Mouse (Mus musculus): ENCODE measurements around the gene Mbd5. TPM values are rescaled to one million over a fixed set of nuclear protein-coding genes. Genes with fewer than 3 reads are reported as not detected.
"Not testable (repeated sequence)": the region's sequence is repeated elsewhere in the genome, so short reads cannot be mapped to it uniquely, and the experiment has no call there.

Gene Mbd5
- polyA plus RNA-seq, 1 experiment from 2014 or later, result 19.2 TPM

GRCm38 (mm10) chr2:49191695-49192094 is 242.4 kb downstream of the Mbd5 start:
- H3K4me3 ChIP-seq (ENCODE audit: low read depth, low read length), result no peak overlapping the region
- no peak for ATAC-seq (replicated peaks; ENCODE audit: insufficient number of reproducible peaks, low FRiP score, low TSS enrichment)
- H3K4me1 ChIP-seq (ENCODE audit: control insufficient read depth, insufficient read depth, low read length), result no peaks in the 10 kb centered on the region
- no peaks in the 10 kb centered on the region for H3K9me3 ChIP-seq (replicated peaks; ENCODE audit: control insufficient read depth, low read length)
- no peaks in the 10 kb centered on the region for H3K27me3 ChIP-seq (ENCODE audit: control insufficient read depth, insufficient read depth, low read length)
- H3K9ac ChIP-seq (ENCODE audit: low read depth, low read length), result no peak overlapping the region
- H3K27ac ChIP-seq (ENCODE audit: low read depth, low read length), result no peak overlapping the region
- no peaks in the 10 kb centered on the region for H3K36me3 ChIP-seq (ENCODE audit: control insufficient read depth, insufficient read depth, low read length)
- WGBS (ENCODE audit: insufficient replicate concordance), result 93% methylated on average over 3 of the region's 3 CpGs
- no peak overlapping the region for H3K4me2 ChIP-seq

GRCm38 (mm10) chr2:49204081-49204480 is 254.8 kb downstream of the Mbd5 start:
- Histone ChIP-seq H3K27ac (ENCODE audit: low read depth, low read length) (no peak overlapping the region), H3K4me1 (ENCODE audit: control insufficient read depth, insufficient read depth, low read length) (no peaks in the 10 kb centered on the region), H3K36me3 (ENCODE audit: control insufficient read depth, insufficient read depth, low read length) (no peaks in the 10 kb centered on the region), H3K4me2 (no peak overlapping the region), H3K9me3 (replicated peaks; ENCODE audit: control insufficient read depth, low read length) (no peaks in the 10 kb centered on the region), H3K27me3 (ENCODE audit: control insufficient read depth, insufficient read depth, low read length) (no peaks in the 10 kb centered on the region), H3K9ac (ENCODE audit: low read depth, low read length) (no peak overlapping the region), H3K4me3 (ENCODE audit: low read depth, low read length) (no peak overlapping the region)
- WGBS (ENCODE audit: insufficient replicate concordance), result 78% methylated on average over 1 of the region's 1 CpGs
- ATAC-seq (replicated peaks; ENCODE audit: insufficient number of reproducible peaks, low FRiP score, low TSS enrichment), result no peak

GRCm38 (mm10) chr2:49205692-49206091 is 256.4 kb downstream of the Mbd5 start:
- not testable (repeated sequence) for H3K4me1 ChIP-seq (ENCODE audit: control insufficient read depth, insufficient read depth, low read length); H3K36me3 ChIP-seq (ENCODE audit: control insufficient read depth, insufficient read depth, low read length); H3K9ac ChIP-seq (ENCODE audit: low read depth, low read length); H3K9me3 ChIP-seq (replicated peaks; ENCODE audit: control insufficient read depth, low read length); H3K4me3 ChIP-seq (ENCODE audit: low read depth, low read length); ATAC-seq (replicated peaks; ENCODE audit: insufficient number of reproducible peaks, low FRiP score, low TSS enrichment); H3K27ac ChIP-seq (ENCODE audit: low read depth, low read length); H3K4me2 ChIP-seq; H3K27me3 ChIP-seq (ENCODE audit: control insufficient read depth, insufficient read depth, low read length)
- WGBS (ENCODE audit: insufficient replicate concordance), result 76% methylated on average over 1 of the region's 1 CpGs

- no peaks in the 10 kb centered on the region for H3K9me3 ChIP-seq (replicated peaks; ENCODE audit: control insufficient read depth, low read length)
- no peaks in the 10 kb centered on the region for H3K36me3 ChIP-seq (ENCODE audit: control insufficient read depth, insufficient read depth, low read length)
- H3K27me3 ChIP-seq (ENCODE audit: control insufficient read depth, insufficient read depth, low read length), result no peaks in the 10 kb centered on the region
- 87% methylated on average over 3 of the region's 3 CpGs for WGBS (ENCODE audit: insufficient replicate concordance)
- H3K9ac ChIP-seq (ENCODE audit: low read depth, low read length), result no peak overlapping the region
- ATAC-seq (replicated peaks; ENCODE audit: insufficient number of reproducible peaks, low FRiP score, low TSS enrichment), result no peak
- no peak overlapping the region for H3K4me3 ChIP-seq (ENCODE audit: low read depth, low read length)
- H3K4me2 ChIP-seq, result no peak overlapping the region
- no peak overlapping the region for H3K27ac ChIP-seq (ENCODE audit: low read depth, low read length)
- no peaks in the 10 kb centered on the region for H3K4me1 ChIP-seq (ENCODE audit: control insufficient read depth, insufficient read depth, low read length)
Observed at GRCm38 (mm10) chr2:49209349-49209748, 260.0 kb downstream of the Mbd5 start.

- H3K36me3 ChIP-seq (ENCODE audit: control insufficient read depth, insufficient read depth, low read length), result no peaks in the 10 kb centered on the region
- H3K4me1 ChIP-seq (ENCODE audit: control insufficient read depth, insufficient read depth, low read length), result no peaks in the 10 kb centered on the region
- H3K4me2 ChIP-seq, result no peak overlapping the region
- 88% methylated on average over 1 of the region's 1 CpGs for WGBS (ENCODE audit: insufficient replicate concordance)
- no peak for ATAC-seq (replicated peaks; ENCODE audit: insufficient number of reproducible peaks, low FRiP score, low TSS enrichment)
- H3K27ac ChIP-seq (ENCODE audit: low read depth, low read length), result no peak overlapping the region
- H3K4me3 ChIP-seq (ENCODE audit: low read depth, low read length), result no peak overlapping the region
- no peak overlapping the region for H3K9ac ChIP-seq (ENCODE audit: low read depth, low read length)
- no peaks in the 10 kb centered on the region for H3K9me3 ChIP-seq (replicated peaks; ENCODE audit: control insufficient read depth, low read length)
- no peaks in the 10 kb centered on the region for H3K27me3 ChIP-seq (ENCODE audit: control insufficient read depth, insufficient read depth, low read length)
Observed at GRCm38 (mm10) chr2:49210408-49210807, 261.1 kb downstream of the Mbd5 start.

GRCm38 (mm10) chr2:49229725-49230124 is 280.4 kb downstream of the Mbd5 start:
- no peaks in the 10 kb centered on the region for H3K4me1 ChIP-seq (ENCODE audit: control insufficient read depth, insufficient read depth, low read length)
- no peaks in the 10 kb centered on the region for H3K36me3 ChIP-seq (ENCODE audit: control insufficient read depth, insufficient read depth, low read length)
- no peak overlapping the region for H3K27ac ChIP-seq (ENCODE audit: low read depth, low read length)
- H3K9ac ChIP-seq (ENCODE audit: low read depth, low read length), result no peak overlapping the region
- no peak overlapping the region for H3K4me2 ChIP-seq
- ATAC-seq (replicated peaks; ENCODE audit: insufficient number of reproducible peaks, low FRiP score, low TSS enrichment), result no peak
- H3K27me3 ChIP-seq (ENCODE audit: control insufficient read depth, insufficient read depth, low read length), result no peaks in the 10 kb centered on the region
- no peaks in the 10 kb centered on the region for H3K9me3 ChIP-seq (replicated peaks; ENCODE audit: control insufficient read depth, low read length)
- H3K4me3 ChIP-seq (ENCODE audit: low read depth, low read length), result no peak overlapping the region

- Histone ChIP-seq H3K4me3 (ENCODE audit: low read depth, low read length) (no peak overlapping the region), H3K9ac (ENCODE audit: low read depth, low read length) (no peak overlapping the region), H3K27ac (ENCODE audit: low read depth, low read length) (no peak overlapping the region), H3K36me3 (ENCODE audit: control insufficient read depth, insufficient read depth, low read length) (no peaks in the 10 kb centered on the region), H3K9me3 (replicated peaks; ENCODE audit: control insufficient read depth, low read length) (no peaks in the 10 kb centered on the region), H3K27me3 (ENCODE audit: control insufficient read depth, insufficient read depth, low read length) (no peaks in the 10 kb centered on the region), H3K4me1 (ENCODE audit: control insufficient read depth, insufficient read depth, low read length) (no peaks in the 10 kb centered on the region), H3K4me2 (no peak overlapping the region)
- 71% methylated on average over 2 of the region's 2 CpGs for WGBS (ENCODE audit: insufficient replicate concordance)
- ATAC-seq (replicated peaks; ENCODE audit: insufficient number of reproducible peaks, low FRiP score, low TSS enrichment), result no peak
Observed at GRCm38 (mm10) chr2:49234064-49234463, 284.8 kb downstream of the Mbd5 start.

- Histone ChIP-seq H3K36me3 (ENCODE audit: control insufficient read depth, insufficient read depth, low read length) (no peaks in the 10 kb centered on the region), H3K9me3 (replicated peaks; ENCODE audit: control insufficient read depth, low read length) (no peaks in the 10 kb centered on the region), H3K27me3 (ENCODE audit: control insufficient read depth, insufficient read depth, low read length) (no peaks in the 10 kb centered on the region), H3K9ac (ENCODE audit: low read depth, low read length) (no peak overlapping the region), H3K4me2 (no peak overlapping the region), H3K27ac (ENCODE audit: low read depth, low read length) (no peak overlapping the region), H3K4me1 (ENCODE audit: control insufficient read depth, insufficient read depth, low read length) (no peaks in the 10 kb centered on the region), H3K4me3 (ENCODE audit: low read depth, low read length) (no peak overlapping the region)
- 78% methylated on average over 4 of the region's 4 CpGs for WGBS (ENCODE audit: insufficient replicate concordance)
- ATAC-seq (replicated peaks; ENCODE audit: insufficient number of reproducible peaks, low FRiP score, low TSS enrichment), result no peak
Observed at GRCm38 (mm10) chr2:49241715-49242114, 292.4 kb downstream of the Mbd5 start.

- Histone ChIP-seq H3K36me3 (ENCODE audit: control insufficient read depth, insufficient read depth, low read length) (no peaks in the 10 kb centered on the region), H3K4me3 (ENCODE audit: low read depth, low read length) (no peak overlapping the region), H3K9me3 (replicated peaks; ENCODE audit: control insufficient read depth, low read length) (no peaks in the 10 kb centered on the region), H3K4me2 (no peak overlapping the region), H3K27ac (ENCODE audit: low read depth, low read length) (no peak overlapping the region), H3K27me3 (ENCODE audit: control insufficient read depth, insufficient read depth, low read length) (no peaks in the 10 kb centered on the region), H3K4me1 (ENCODE audit: control insufficient read depth, insufficient read depth, low read length) (no peaks in the 10 kb centered on the region), H3K9ac (ENCODE audit: low read depth, low read length) (no peak overlapping the region)
- 65% methylated on average over 2 of the region's 2 CpGs for WGBS (ENCODE audit: insufficient replicate concordance)
- ATAC-seq (replicated peaks; ENCODE audit: insufficient number of reproducible peaks, low FRiP score, low TSS enrichment), result no peak
Observed at GRCm38 (mm10) chr2:49264092-49264491, 314.8 kb downstream of the Mbd5 start.
